Mouse (Mus musculus): ENCODE measurements around the gene Sox14. TPM values are rescaled to one million over a fixed set of nuclear protein-coding genes. Genes with fewer than 3 reads are reported as not detected.
A peak's percentile ranks its signal among the peaks of the same experiment; 100 is the strongest.

The Sox14 gene
- polyA plus RNA-seq (2016; fragmentation: Nextera tagmentation; extraction: Ambion mirVana), result 0.13 TPM in 1 of 2 replicates, not detected in the other

GRCm38 (mm10) chr9:99875618-99876372 is at the start of gene Sox14:
Gene Sox14, minus strand, starts transcription at chr9:99876170.
- ATAC-seq (ENCODE audit: insufficient number of reproducible peaks, low FRiP score), result no peak
- H3K4me1 ChIP-seq (replicated peaks), result peaks cover 22% of the 10 kb centered on the region
- no peaks in the 10 kb centered on the region for H3K9me3 ChIP-seq (replicated peaks)
- H3K9ac ChIP-seq, result no peak within 1 kb of the TSS
- H3K27ac ChIP-seq (ENCODE audit: poor library complexity, severe bottlenecking), result no peak within 1 kb of the TSS
- 2% methylated on average over 43 of the region's 47 CpGs for whole genome bisulfite sequencing
- peak within 1 kb of the TSS; percentile 37 for H3K4me3 ChIP-seq
- H3K27me3 ChIP-seq (replicated peaks), result peaks cover 94% of the 10 kb centered on the region
- H3K4me2 ChIP-seq, result peak within 1 kb of the TSS; percentile 64
- no peaks in the 10 kb centered on the region for H3K36me3 ChIP-seq

GRCm38 (mm10) chr9:99879311-99879710 is 3.3 kb upstream of the Sox14 start:
- no peak overlapping the region for H3K9ac ChIP-seq
- no peak overlapping the region for H3K27ac ChIP-seq (ENCODE audit: poor library complexity, severe bottlenecking)
- 3% methylated on average over 14 of the region's 14 CpGs for WGBS
- H3K9me3 ChIP-seq (replicated peaks), result no peaks in the 10 kb centered on the region
- no peak for ATAC-seq (ENCODE audit: insufficient number of reproducible peaks, low FRiP score)
- peaks cover 87% of the 10 kb centered on the region for H3K27me3 ChIP-seq (replicated peaks)
- H3K4me3 ChIP-seq, result no peak overlapping the region
- H3K4me2 ChIP-seq, result no peak overlapping the region
- no peaks in the 10 kb centered on the region for H3K36me3 ChIP-seq
- H3K4me1 ChIP-seq (replicated peaks), result peaks cover 11% of the 10 kb centered on the region; the same call in 1 of the 2 replicates

- Histone ChIP-seq H3K9me3 (replicated peaks) (no peaks in the 10 kb centered on the region), H3K36me3 (no peaks in the 10 kb centered on the region), H3K9ac (no peak overlapping the region), H3K4me3 (no peak overlapping the region), H3K27me3 (replicated peaks) (peaks cover 88% of the 10 kb centered on the region), H3K4me2 (no peak overlapping the region), H3K4me1 (replicated peaks) (peaks cover 11% of the 10 kb centered on the region; the same call in 1 of the 2 replicates), H3K27ac (ENCODE audit: poor library complexity, severe bottlenecking) (no peak overlapping the region)
- ATAC-seq (ENCODE audit: insufficient number of reproducible peaks, low FRiP score), result no peak
- WGBS, result 5% methylated on average over 5 of the region's 5 CpGs
Observed at GRCm38 (mm10) chr9:99878588-99878987, 2.6 kb upstream of the Sox14 start.

GRCm38 (mm10) chr9:99877056-99877546 is 1.1 kb upstream of the Sox14 start:
- 2% methylated on average over 22 of the region's 22 CpGs for WGBS
- no peak overlapping the region for H3K9ac ChIP-seq
- peak overlapping the region; percentile 64; the same call in 1 of the 2 replicates for H3K4me2 ChIP-seq
- H3K4me3 ChIP-seq, result 0 out of 2 replicates have a peak overlapping the region, but pooled peaks have one; percentile 4
- no peak overlapping the region for H3K27ac ChIP-seq (ENCODE audit: poor library complexity, severe bottlenecking)
- peaks cover 11% of the 10 kb centered on the region; the same call in 1 of the 2 replicates for H3K4me1 ChIP-seq (replicated peaks)
- H3K9me3 ChIP-seq (replicated peaks), result no peaks in the 10 kb centered on the region
- no peak for ATAC-seq (ENCODE audit: insufficient number of reproducible peaks, low FRiP score)
- H3K27me3 ChIP-seq (replicated peaks), result peaks cover 92% of the 10 kb centered on the region
- no peaks in the 10 kb centered on the region for H3K36me3 ChIP-seq

- peaks cover 92% of the 10 kb centered on the region for H3K27me3 ChIP-seq (replicated peaks)
- H3K4me1 ChIP-seq (replicated peaks), result peaks cover 16% of the 10 kb centered on the region
- H3K36me3 ChIP-seq, result no peaks in the 10 kb centered on the region
- H3K4me2 ChIP-seq, result peak overlapping the region; percentile 64
- ATAC-seq (ENCODE audit: insufficient number of reproducible peaks, low FRiP score), result no peak
- under 1% methylated on average over 25 of the region's 25 CpGs for WGBS
- no peak overlapping the region for H3K9ac ChIP-seq
- no peaks in the 10 kb centered on the region for H3K9me3 ChIP-seq (replicated peaks)
- no peak overlapping the region for H3K27ac ChIP-seq (ENCODE audit: poor library complexity, severe bottlenecking)
- H3K4me3 ChIP-seq, result peak overlapping the region; percentile 37
Observed at GRCm38 (mm10) chr9:99876373-99877055, 544 bp upstream of the Sox14 start.

- WGBS, result 2% methylated on average over 52 of the region's 52 CpGs
- Histone ChIP-seq H3K4me3 (peak overlapping the region; percentile 37), H3K9me3 (replicated peaks) (no peaks in the 10 kb centered on the region), H3K36me3 (no peaks in the 10 kb centered on the region), H3K27me3 (replicated peaks) (peaks cover 94% of the 10 kb centered on the region), H3K4me1 (replicated peaks) (peaks cover 30% of the 10 kb centered on the region), H3K9ac (no peak overlapping the region), H3K27ac (ENCODE audit: poor library complexity, severe bottlenecking) (no peak overlapping the region), H3K4me2 (peak overlapping the region; percentile 64)
- no peak for ATAC-seq (ENCODE audit: insufficient number of reproducible peaks, low FRiP score)
Observed at GRCm38 (mm10) chr9:99874735-99875617, 994 bp downstream of the Sox14 start.

- H3K9me3 ChIP-seq (replicated peaks), result no peaks in the 10 kb centered on the region
- H3K4me3 ChIP-seq, result no peak overlapping the region
- H3K9ac ChIP-seq, result no peak overlapping the region
- H3K36me3 ChIP-seq, result no peaks in the 10 kb centered on the region
- no peak overlapping the region for H3K27ac ChIP-seq (ENCODE audit: poor library complexity, severe bottlenecking)
- peaks cover 37% of the 10 kb centered on the region for H3K4me1 ChIP-seq (replicated peaks)
- WGBS, result 7% methylated on average over 2 of the region's 2 CpGs
- H3K27me3 ChIP-seq (replicated peaks), result peaks cover 95% of the 10 kb centered on the region
- no peak for ATAC-seq (ENCODE audit: insufficient number of reproducible peaks, low FRiP score)
- H3K4me2 ChIP-seq, result no peak overlapping the region
Observed at GRCm38 (mm10) chr9:99873721-99874120, 2.2 kb downstream of the Sox14 start.

- H3K27ac ChIP-seq (ENCODE audit: poor library complexity, severe bottlenecking), result no peak overlapping the region
- no peak for ATAC-seq (ENCODE audit: insufficient number of reproducible peaks, low FRiP score)
- H3K27me3 ChIP-seq (replicated peaks), result peaks cover 89% of the 10 kb centered on the region
- H3K9ac ChIP-seq, result no peak overlapping the region
- H3K36me3 ChIP-seq, result no peaks in the 10 kb centered on the region
- H3K4me2 ChIP-seq, result no peak overlapping the region
- H3K4me3 ChIP-seq, result no peak overlapping the region
- no peaks in the 10 kb centered on the region for H3K9me3 ChIP-seq (replicated peaks)
- peaks cover 39% of the 10 kb centered on the region for H3K4me1 ChIP-seq (replicated peaks)
- 1% methylated on average over 15 of the region's 15 CpGs for WGBS
Observed at GRCm38 (mm10) chr9:99873116-99873620, 2.8 kb downstream of the Sox14 start.

- H3K27ac ChIP-seq (ENCODE audit: poor library complexity, severe bottlenecking), result no peak overlapping the region
- H3K4me2 ChIP-seq, result no peak overlapping the region
- no peaks in the 10 kb centered on the region for H3K36me3 ChIP-seq
- H3K9me3 ChIP-seq (replicated peaks), result no peaks in the 10 kb centered on the region
- no peak for ATAC-seq (ENCODE audit: insufficient number of reproducible peaks, low FRiP score)
- H3K4me3 ChIP-seq, result no peak overlapping the region
- WGBS, result 1% methylated on average over 31 of the region's 31 CpGs
- H3K4me1 ChIP-seq (replicated peaks), result peaks cover 39% of the 10 kb centered on the region
- no peak overlapping the region for H3K9ac ChIP-seq
- peaks cover 89% of the 10 kb centered on the region for H3K27me3 ChIP-seq (replicated peaks)
Observed at GRCm38 (mm10) chr9:99872204-99873115, 3.5 kb downstream of the Sox14 start.
